Mouse (Mus musculus) midbrain, postnatal 0 days (tissue): Measurements from ENCODE around the gene Taf11. TPM values are rescaled to one million over a fixed set of nuclear protein-coding genes. Genes with fewer than 3 reads are reported as not detected.

Experiments
- ATAC-seq: fragments of 200-750 bp; cut with Nextera tagmentation; 2 replicates; pipeline ENCODE4 v1.8.0; 2017; ENCODE audit warnings: moderate number of reproducible peaks, mild to moderate bottlenecking, moderate TSS enrichment, moderate library complexity; ENCODE audit not compliant: low FRiP score
- DNase-seq: peaks from one replicate; pipeline ENCODE4 v3.0.0-alpha.2; 2015; ENCODE audit warnings: low spot score
- H3K27ac ChIP-seq: fragments of 300-500 bp; sonication (generic); 2 replicates; pipeline ENCODE4 v1.5.1; 2014; ENCODE audit warnings: low read depth, mild to moderate bottlenecking, low read length, mixed read lengths
- H3K27me3 ChIP-seq: fragments of 300-500 bp; sonication (generic); 2 replicates; pipeline ENCODE4 v1.6.1; 2014; ENCODE audit warnings: low read length, control low read depth, mixed read lengths; ENCODE audit not compliant: insufficient read depth
- H3K36me3 ChIP-seq: fragments of 300-500 bp; sonication (generic); 2 replicates; pipeline ENCODE4 v1.6.1; 2014; ENCODE audit warnings: low read length, control low read depth, mixed read lengths; ENCODE audit not compliant: insufficient read depth
- H3K4me1 ChIP-seq: fragments of 300-500 bp; sonication (generic); 2 replicates; pipeline ENCODE4 v1.6.1; 2014; ENCODE audit warnings: mild to moderate bottlenecking, control low read depth, antibody characterized with exemption, low read length, mixed read lengths; ENCODE audit not compliant: insufficient read depth
- H3K4me2 ChIP-seq: fragments of 300-500 bp; sonication (generic); 2 replicates; pipeline ENCODE4 v1.6.1; 2014; ENCODE audit warnings: low read depth, mild to moderate bottlenecking, low read length, mixed read lengths; ENCODE audit not compliant: poor library complexity, severe bottlenecking
- H3K4me3 ChIP-seq: fragments of 300-500 bp; sonication (generic); 2 replicates; pipeline ENCODE4 v1.5.1; 2014; ENCODE audit warnings: low read depth, mild to moderate bottlenecking, low read length, moderate library complexity
- H3K9ac ChIP-seq: fragments of 300-500 bp; sonication (generic); replicated peaks from 2 replicates; pipeline ENCODE4 v1.6.1; 2014; ENCODE audit warnings: mild to moderate bottlenecking, low read length, moderate library complexity, mixed read lengths; ENCODE audit not compliant: poor library complexity, severe bottlenecking
- H3K9me3 ChIP-seq: fragments of 300-500 bp; sonication (generic); 2 replicates; pipeline ENCODE4 v1.6.1; 2016; ENCODE audit warnings: low read length, control low read depth
- CTCF ChIP-seq: IDR thresholded peaks from 2 replicates; pipeline ENCODE4 v1.5.1; 2016; ENCODE audit warnings: antibody characterized with exemption, mild to moderate bottlenecking
- WGBS: fragments of 180-500 bp; shearing (Covaris S2); extraction: QIAGEN DNeasy Blood & Tissue Kit; methylation state at CpG from one replicate; pipeline ENCODE4 v1.1.7; 2014; 5-methylcytosine and 5-hydroxymethylcytosine counted together
- polyA plus RNA-seq: library from polyadenylated mRNA; unstranded; fragments of >200 nt; fragmentation: Nextera tagmentation; extraction: Ambion mirVana; gene quantifications from 2 replicates; pipeline ENCODE4 v1.2.1, GENCODE M21; 2015
- total RNA-seq: library from RNA; depleted of rRNA; stranded (reverse); fragments of >200 nt; gene quantifications from 2 replicates; pipeline ENCODE4 v1.2.3, GENCODE M21; 2014; rRNA removed

Gene Taf11
- total and polyA plus RNA-seq, 2 experiments from 2014 or later = 21.0 to 59.9 TPM

DNA sequence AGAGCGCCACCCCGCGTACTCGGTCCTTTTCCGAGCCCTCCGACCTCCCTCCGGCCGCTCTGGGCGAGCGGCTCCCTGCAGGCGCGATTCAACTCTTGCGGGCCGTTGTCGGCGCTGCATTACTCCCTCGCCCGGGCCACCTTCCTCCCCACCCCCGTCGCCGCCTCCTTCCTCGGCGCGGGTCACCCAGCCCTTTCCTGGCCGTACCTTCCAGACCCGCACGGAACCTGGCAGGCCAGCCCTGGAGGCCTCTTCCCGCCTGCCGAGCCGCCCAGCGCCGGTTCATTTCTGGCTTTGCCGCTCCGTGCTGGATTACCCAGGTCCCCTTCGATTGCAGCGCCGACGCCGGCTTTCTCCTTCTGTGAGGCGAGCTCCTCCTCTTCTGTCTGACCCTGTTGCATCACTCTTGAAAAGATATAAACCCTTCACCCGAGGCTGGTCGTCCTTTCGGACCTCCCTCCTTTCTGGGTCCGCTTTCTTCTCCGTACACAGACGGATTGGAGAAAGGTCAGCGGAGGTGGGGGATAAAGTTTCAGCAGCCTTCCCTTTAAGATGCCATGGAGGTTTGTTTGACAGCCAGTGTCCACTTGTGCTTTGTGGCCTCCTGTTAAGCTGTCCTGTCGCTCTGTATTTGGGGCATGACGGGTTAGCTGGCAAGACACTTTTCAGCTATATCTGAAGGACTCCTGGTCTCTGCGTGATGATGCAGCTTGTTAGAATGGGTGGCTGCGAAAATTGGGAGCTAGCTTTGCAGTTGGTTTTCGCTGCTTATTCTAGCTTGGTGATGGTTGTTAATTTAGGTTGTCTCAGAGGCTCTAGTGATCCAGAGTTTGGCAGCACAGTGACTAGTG is 52.6 kb downstream of the Taf11 start:
- Histone ChIP-seq H3K9me3 (no peaks in the 10 kb centered on the region), H3K27ac (peak overlapping the region; percentile 86), H3K27me3 (no peaks in the 10 kb centered on the region), H3K36me3 (no peaks in the 10 kb centered on the region; the same call in 1 of the 2 replicates), H3K4me3 (peak overlapping the region; percentile 80), H3K9ac (peak overlapping the region; percentile 83), H3K4me1 (peaks cover 15% of the 10 kb centered on the region), H3K4me2 (peak overlapping the region; percentile 71)
- DNase-seq (peak; percentile 37), ATAC-seq (peak; percentile 72)
- no peak for TF ChIP-seq CTCF
- WGBS = 2% methylated on average over 48 of the region's 52 CpGs

DNA sequence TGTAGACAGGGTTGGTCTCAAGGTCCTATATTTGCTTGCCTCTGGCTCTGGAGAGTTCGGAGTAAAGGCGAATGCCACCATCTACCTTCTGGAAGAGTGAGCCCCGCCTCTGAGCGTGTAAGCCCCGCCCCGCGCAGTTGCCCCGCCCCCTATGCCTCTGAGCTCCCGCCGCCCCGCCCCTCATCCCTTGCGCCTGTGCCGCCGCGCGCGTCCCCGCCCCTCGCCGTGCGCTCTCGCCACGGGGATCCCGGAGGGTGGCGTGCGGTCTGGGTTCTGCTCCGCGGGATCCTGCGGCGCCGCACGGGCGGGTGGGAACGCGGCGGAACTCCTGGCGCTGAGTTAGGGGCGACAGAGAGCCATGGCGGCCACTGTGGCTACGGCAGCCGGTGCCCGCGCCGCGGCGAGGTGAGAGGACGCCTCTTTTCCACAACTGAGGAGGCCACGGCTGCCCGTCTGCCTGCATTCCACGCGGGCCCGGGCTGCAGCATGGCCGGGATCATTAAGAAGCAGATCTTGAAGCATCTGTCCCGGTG is 53.3 kb downstream of the Taf11 start, which contains the start of gene Uhrf1bp1:
TSS of gene Uhrf1bp1 (plus strand) at position 177 of the 533 bp plus-strand sequence.
- TF ChIP-seq CTCF = peak; percentile 29; the same call in 1 of the 2 replicates
- ATAC-seq (peak; percentile 80), DNase-seq (peak; percentile 79)
- WGBS = 1% methylated on average over 53 of the region's 54 CpGs
- no peaks in the 10 kb centered on the region; the same call in 1 of the 2 replicates for H3K36me3 ChIP-seq
- no peaks in the 10 kb centered on the region for H3K9me3 ChIP-seq
- H3K27ac ChIP-seq = peak within 1 kb of the TSS; percentile 86
- peak within 1 kb of the TSS; percentile 71 for H3K4me2 ChIP-seq
- H3K4me3 ChIP-seq = peak within 1 kb of the TSS; percentile 80
- peaks cover 15% of the 10 kb centered on the region for H3K4me1 ChIP-seq
- peak within 1 kb of the TSS; percentile 83 for H3K9ac ChIP-seq
- H3K27me3 ChIP-seq = no peaks in the 10 kb centered on the region

Other genes starting within 250 kb of the Taf11 start
- 3.7 and 4.0 TPM in 2 replicates for gene Spdef, start 180.9 kb downstream of the Taf11 start, total RNA-seq
- 3.9 and 4.7 TPM in 2 replicates for gene Spdef, start 180.9 kb downstream of the Taf11 start, polyA plus RNA-seq
- 72.8 and 73.8 TPM in 2 replicates for gene D17Wsu92e, start 89.2 kb downstream of the Taf11 start, total RNA-seq
- gene D17Wsu92e, start 89.2 kb downstream of the Taf11 start, polyA plus RNA-seq = 8.3 and 8.7 TPM in 2 replicates
- 112 and 140 TPM in 2 replicates for gene Snrpc, start 71.7 kb downstream of the Taf11 start, total RNA-seq
- gene Snrpc, start 71.7 kb downstream of the Taf11 start, polyA plus RNA-seq = 210 and 216 TPM in 2 replicates
- gene Uhrf1bp1, start 53.4 kb downstream of the Taf11 start, total RNA-seq = 18.0 and 19.9 TPM in 2 replicates
- gene Uhrf1bp1, start 53.4 kb downstream of the Taf11 start, polyA plus RNA-seq = 3.9 and 4.5 TPM in 2 replicates
- gene Anks1, start 538 bp downstream of the Taf11 start, total RNA-seq = 109 and 112 TPM in 2 replicates
- gene Anks1, start 538 bp downstream of the Taf11 start, polyA plus RNA-seq = 44.1 and 45.9 TPM in 2 replicates
- gene Tcp11, start 170.8 kb upstream of the Taf11 start, total RNA-seq = 4.1 and 8.2 TPM in 2 replicates
- gene Tcp11, start 170.8 kb upstream of the Taf11 start, polyA plus RNA-seq = 2.3 and 2.5 TPM in 2 replicates
- 19.9 and 24.7 TPM in 2 replicates for gene Scube3, start 232.3 kb upstream of the Taf11 start, total RNA-seq
- gene Scube3, start 232.3 kb upstream of the Taf11 start, polyA plus RNA-seq = 3.1 and 3.9 TPM in 2 replicates